Mouse (Mus musculus) forebrain, embryonic 14.5 days (tissue): ENCODE data around the gene Ghrhr. TPM values are rescaled to one million over a fixed set of nuclear protein-coding genes. Genes with fewer than 3 reads are reported as not detected.

Source experiments
- ATAC-seq: fragments of 200-750 bp; cut with Nextera tagmentation; 2 replicates; pipeline ENCODE4 v1.8.0; 2017; ENCODE audit warnings: mild to moderate bottlenecking, moderate library complexity
- DNase-seq: peaks from one replicate; pipeline ENCODE4 v3.0.0-alpha.2; 2015; ENCODE audit warnings: low spot score
- H3K27ac ChIP-seq: fragments of 300-500 bp; sonication (generic); 2 replicates; pipeline ENCODE4 v1.5.1; 2014; ENCODE audit warnings: low read depth, mild to moderate bottlenecking, control low read depth, low read length, moderate library complexity
- H3K27me3 ChIP-seq: fragments of 300-500 bp; sonication (generic); replicated peaks from 2 replicates; pipeline ENCODE4 v1.6.1; 2014; ENCODE audit warnings: low read length, control low read depth, mixed read lengths; ENCODE audit not compliant: control insufficient read depth, insufficient read depth
- H3K36me3 ChIP-seq: fragments of 300-500 bp; sonication (generic); 2 replicates; pipeline ENCODE4 v1.6.1; 2014; ENCODE audit warnings: low read length, control low read depth; ENCODE audit not compliant: control insufficient read depth, insufficient read depth
- H3K4me1 ChIP-seq: fragments of 300-500 bp; sonication (generic); 2 replicates; pipeline ENCODE4 v1.6.1; 2014; ENCODE audit warnings: antibody characterized with exemption, low read length, control low read depth; ENCODE audit not compliant: control insufficient read depth, insufficient read depth
- H3K4me2 ChIP-seq: fragments of 300-500 bp; sonication (generic); 2 replicates; pipeline ENCODE4 v1.6.1; 2014; ENCODE audit warnings: mild to moderate bottlenecking, control low read depth, low read length
- H3K4me3 ChIP-seq: fragments of 300-500 bp; sonication (generic); 2 replicates; pipeline ENCODE4 v1.5.1; 2014; ENCODE audit warnings: low read depth, low read length, control low read depth
- H3K9ac ChIP-seq: fragments of 300-500 bp; sonication (generic); 2 replicates; pipeline ENCODE4 v1.6.1; 2014; ENCODE audit warnings: mild to moderate bottlenecking, low read length, control low read depth, moderate library complexity
- H3K9me3 ChIP-seq: fragments of 300-500 bp; sonication (generic); replicated peaks from 2 replicates; pipeline ENCODE4 v1.6.1; 2016; ENCODE audit warnings: low read length, control low read depth, mixed read lengths; ENCODE audit not compliant: control insufficient read depth
- WGBS: fragments of 180-500 bp; shearing (Covaris S2); extraction: QIAGEN DNeasy Blood & Tissue Kit; methylation state at CpG from one replicate; pipeline ENCODE4 v1.1.7; 2014; 5-methylcytosine and 5-hydroxymethylcytosine counted together
- polyA plus RNA-seq: library from polyadenylated mRNA; unstranded; fragments of >200 nt; fragmentation: Nextera tagmentation; extraction: Ambion mirVana; gene quantifications from 2 replicates; pipeline ENCODE4 v1.2.1, GENCODE M21; 2014

Gene Ghrhr
- polyA plus RNA-seq, 1 experiment from 2014 or later, result not detected

GRCm38 (mm10) chr6:55410977-55411376, 34.9 kb downstream of the Ghrhr start:
- Histone ChIP-seq H3K27ac (no peak overlapping the region), H3K27me3 (no peaks in the 10 kb centered on the region), H3K4me3 (no peak overlapping the region), H3K4me1 (peaks cover 7% of the 10 kb centered on the region; the same call in 1 of the 2 replicates), H3K36me3 (no peaks in the 10 kb centered on the region), H3K4me2 (no peak overlapping the region), H3K9me3 (no peaks in the 10 kb centered on the region), H3K9ac (no peak overlapping the region)
- 83% methylated on average over 5 of the region's 5 CpGs for WGBS
- no peak for ATAC-seq
- no peak for DNase-seq

DNA sequence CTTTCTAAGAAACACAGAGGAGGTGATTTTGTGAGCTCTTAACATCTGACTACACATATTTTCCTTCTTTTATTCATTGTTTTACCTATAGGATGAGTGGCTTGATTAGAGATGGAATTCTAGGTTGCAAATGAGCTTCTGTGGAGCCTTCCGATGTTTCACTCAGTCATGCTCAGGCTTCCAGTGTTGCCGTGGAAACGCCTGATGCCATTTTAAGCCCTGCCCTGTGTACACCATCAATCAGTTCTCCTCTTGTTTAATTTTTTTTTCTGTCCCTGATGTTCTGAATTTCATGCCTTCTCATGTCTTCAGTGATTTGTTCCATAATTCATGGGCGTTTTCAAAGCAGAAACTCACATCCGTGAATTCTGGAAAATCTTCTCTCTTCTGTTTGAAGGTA, 40.1 kb downstream of the Ghrhr start:
- Histone ChIP-seq H3K4me3 (no peak overlapping the region), H3K27me3 (no peaks in the 10 kb centered on the region), H3K27ac (no peak overlapping the region), H3K4me2 (no peak overlapping the region), H3K36me3 (no peaks in the 10 kb centered on the region), H3K9ac (no peak overlapping the region), H3K9me3 (no peaks in the 10 kb centered on the region), H3K4me1 (peaks cover 12% of the 10 kb centered on the region)
- ATAC-seq (no peak), DNase-seq (no peak)
- WGBS, result 69% methylated on average over 5 of the region's 5 CpGs

DNA sequence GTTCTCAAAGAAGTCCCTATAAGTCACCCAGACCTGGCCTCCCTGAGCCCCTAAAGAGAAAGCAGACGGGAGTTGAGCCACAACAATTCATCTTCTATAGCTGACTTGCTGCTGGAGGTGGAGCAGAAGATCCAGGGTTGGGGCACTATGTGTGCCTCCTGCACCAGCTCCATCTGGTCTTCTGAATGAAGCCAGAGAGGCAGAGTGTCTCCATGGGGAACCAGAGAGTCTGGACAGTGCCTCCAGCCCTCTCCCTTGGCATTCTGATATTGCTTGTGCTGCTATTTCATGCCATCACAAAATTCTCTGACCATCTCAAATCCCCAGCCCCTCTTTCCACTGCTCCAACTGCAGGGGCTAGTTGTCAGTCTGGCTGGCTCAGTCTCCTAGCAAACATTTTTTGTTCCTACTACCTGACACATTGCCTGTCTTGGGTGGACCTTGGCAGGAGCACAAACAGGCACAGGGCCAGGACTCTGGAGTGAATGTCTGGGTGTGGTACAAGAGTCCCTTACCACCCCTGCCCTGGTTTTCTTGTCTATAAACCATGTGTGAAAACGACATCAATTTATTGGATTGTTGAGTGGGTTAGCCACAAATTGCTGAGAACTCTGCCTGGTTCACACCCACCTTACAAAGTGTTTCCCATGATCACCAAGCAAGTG, 42.8 kb downstream of the Ghrhr start:
- Histone ChIP-seq H3K9ac (no peak overlapping the region), H3K27me3 (no peaks in the 10 kb centered on the region), H3K36me3 (no peaks in the 10 kb centered on the region), H3K4me3 (no peak overlapping the region), H3K27ac (no peak overlapping the region), H3K4me2 (no peak overlapping the region), H3K9me3 (no peaks in the 10 kb centered on the region), H3K4me1 (peaks cover 18% of the 10 kb centered on the region)
- no peak for DNase-seq
- no peak for ATAC-seq
- WGBS, result 59% methylated on average over 2 of the region's 2 CpGs

GRCm38 (mm10) chr6:55420411-55420810, 44.3 kb downstream of the Ghrhr start:
- H3K9ac ChIP-seq, result no peak overlapping the region
- H3K4me1 ChIP-seq, result peaks cover 18% of the 10 kb centered on the region
- H3K27ac ChIP-seq, result peak overlapping the region; percentile 15; the same call in 1 of the 2 replicates
- no peaks in the 10 kb centered on the region for H3K36me3 ChIP-seq
- 77% methylated on average over 3 of the region's 3 CpGs for WGBS
- H3K4me2 ChIP-seq, result no peak overlapping the region
- ATAC-seq, result peak; percentile 2; the same call in 1 of the 2 replicates
- H3K4me3 ChIP-seq, result no peak overlapping the region
- no peaks in the 10 kb centered on the region for H3K27me3 ChIP-seq
- no peak for DNase-seq
- H3K9me3 ChIP-seq, result no peaks in the 10 kb centered on the region

DNA sequence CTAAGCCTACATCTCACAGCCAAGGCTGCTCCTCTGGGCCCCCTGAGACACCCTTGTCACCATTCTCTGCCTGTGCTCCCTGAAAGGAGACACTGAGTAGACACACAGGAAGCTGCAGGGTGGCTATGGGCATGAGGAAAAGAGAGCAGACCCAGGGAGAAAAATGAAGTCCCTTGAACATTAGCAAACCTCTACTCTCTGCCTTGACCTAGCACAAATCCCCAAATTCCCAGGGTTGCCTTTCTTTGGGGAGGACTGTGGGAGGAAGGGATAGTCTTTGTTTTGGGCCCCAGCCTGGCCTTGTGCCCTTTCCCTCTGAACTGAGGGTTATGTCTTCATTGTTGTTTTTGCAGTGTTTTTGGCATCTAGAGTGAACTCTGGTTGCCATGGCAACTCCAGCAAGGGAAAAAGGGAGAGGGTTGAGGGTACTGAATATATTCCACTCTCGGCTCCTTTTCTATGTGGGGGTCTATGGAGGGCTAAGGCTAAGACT, 44.8 kb downstream of the Ghrhr start:
- no peak overlapping the region for H3K4me2 ChIP-seq
- 0% methylated on average over 1 of the region's 1 CpGs for WGBS
- peaks cover 18% of the 10 kb centered on the region for H3K4me1 ChIP-seq
- H3K36me3 ChIP-seq, result no peaks in the 10 kb centered on the region
- DNase-seq (peak; percentile 86), ATAC-seq (peak; percentile 83)
- no peak overlapping the region for H3K4me3 ChIP-seq
- H3K27me3 ChIP-seq, result no peaks in the 10 kb centered on the region
- no peaks in the 10 kb centered on the region for H3K9me3 ChIP-seq
- no peak overlapping the region for H3K9ac ChIP-seq
- H3K27ac ChIP-seq, result peak overlapping the region; percentile 15; the same call in 1 of the 2 replicates

DNA sequence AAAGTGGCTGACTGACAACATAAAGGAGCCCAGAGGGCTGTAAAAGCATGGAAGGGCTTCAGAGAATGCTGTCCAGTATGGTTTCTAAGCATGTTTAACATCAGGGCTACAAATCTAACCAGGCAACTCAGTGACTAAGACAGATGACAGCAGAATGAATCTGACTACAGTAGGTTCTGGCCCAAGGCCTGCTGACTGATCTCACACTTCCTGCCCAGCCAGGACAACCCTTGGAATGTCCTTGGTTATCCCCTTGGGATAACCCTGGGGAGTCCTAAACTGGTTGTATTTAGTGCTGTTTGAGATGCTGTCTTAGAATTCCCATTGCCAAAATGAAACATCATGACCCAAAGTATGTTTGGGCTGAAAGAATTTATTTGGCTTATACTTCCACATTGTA, 56.0 kb downstream of the Ghrhr start:
- Histone ChIP-seq H3K9me3 (no peaks in the 10 kb centered on the region), H3K4me1 (peaks cover 27% of the 10 kb centered on the region), H3K27me3 (no peaks in the 10 kb centered on the region), H3K4me3 (no peak overlapping the region), H3K36me3 (no peaks in the 10 kb centered on the region), H3K9ac (no peak overlapping the region), H3K4me2 (no peak overlapping the region), H3K27ac (no peak overlapping the region)
- ATAC-seq, result no peak
- no peak for DNase-seq

DNA sequence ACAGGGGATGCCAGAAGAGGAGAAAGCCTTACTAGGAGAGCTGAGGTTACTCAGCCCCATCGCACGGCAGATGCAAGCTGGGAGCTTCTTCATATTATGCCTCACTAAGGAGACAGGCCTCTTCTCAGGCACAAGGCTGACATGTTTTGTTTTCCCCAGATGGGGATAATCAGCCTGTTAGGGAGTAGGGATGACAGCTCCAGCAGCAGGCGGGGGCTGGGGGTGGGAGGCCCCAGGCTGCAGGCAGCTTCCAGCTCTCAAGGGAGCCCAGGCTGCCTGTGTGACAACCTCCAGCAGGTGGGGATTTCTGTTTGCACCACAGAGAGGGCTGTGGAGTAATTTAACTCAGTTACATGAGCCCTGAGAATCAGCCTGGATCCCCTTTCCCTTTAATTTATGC, 58.3 kb downstream of the Ghrhr start:
- peak; percentile 92 for ATAC-seq
- 12% methylated on average over 3 of the region's 3 CpGs for WGBS
- peak; percentile 85 for DNase-seq
- Histone ChIP-seq H3K4me1 (peaks cover 27% of the 10 kb centered on the region), H3K27ac (peak overlapping the region; percentile 70), H3K9ac (peak overlapping the region; percentile 18; the same call in 1 of the 2 replicates), H3K4me2 (no peak overlapping the region), H3K36me3 (no peaks in the 10 kb centered on the region), H3K27me3 (no peaks in the 10 kb centered on the region), H3K4me3 (no peak overlapping the region), H3K9me3 (no peaks in the 10 kb centered on the region)

DNA sequence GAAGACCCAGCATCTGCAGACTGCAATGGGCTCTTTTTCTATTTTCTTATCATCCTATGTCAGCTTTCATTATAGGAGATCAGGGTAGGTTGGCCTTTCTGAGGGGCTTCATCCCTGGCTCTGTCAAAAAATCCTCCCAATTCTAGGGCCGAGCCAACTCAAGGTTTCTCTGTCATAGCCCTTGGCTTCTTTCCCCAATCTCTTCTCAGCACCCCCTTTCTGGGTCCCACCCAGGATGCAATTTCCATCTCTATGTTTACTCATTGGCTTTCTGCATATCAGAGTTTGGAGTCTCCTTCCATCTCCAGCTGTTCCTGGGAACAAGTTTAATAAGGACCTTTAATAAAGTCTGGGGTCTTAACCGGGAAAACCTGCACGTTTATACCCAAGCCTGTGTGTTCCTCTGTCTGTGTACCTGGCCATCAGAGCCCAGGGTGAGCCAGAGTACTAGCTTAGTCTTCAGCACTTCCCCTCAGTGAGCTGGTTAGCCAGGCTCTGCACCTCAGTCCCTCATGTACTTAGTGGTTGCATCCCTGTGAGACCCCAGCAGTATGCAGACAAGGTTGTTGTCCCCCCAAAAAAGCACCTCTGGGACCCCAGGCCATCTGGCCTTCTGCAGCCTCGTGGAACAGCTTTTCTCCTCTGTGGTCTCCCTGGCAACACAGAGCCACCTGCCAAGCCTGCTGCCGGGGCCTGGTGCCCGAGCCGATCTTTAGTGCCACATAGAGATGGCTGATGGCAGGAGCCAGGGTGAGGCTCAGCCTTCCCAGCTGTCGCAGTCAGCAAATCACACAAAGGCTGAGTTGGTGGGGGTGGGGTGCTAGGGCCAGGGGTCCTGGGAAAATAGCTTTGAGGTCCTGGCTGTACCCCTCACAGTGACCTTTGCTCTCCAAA, 59.4 kb downstream of the Ghrhr start:
- H3K9me3 ChIP-seq, result no peaks in the 10 kb centered on the region
- H3K9ac ChIP-seq, result no peak overlapping the region
- DNase-seq (peak; percentile 82), ATAC-seq (peak; percentile 83)
- no peaks in the 10 kb centered on the region for H3K27me3 ChIP-seq
- H3K36me3 ChIP-seq, result no peaks in the 10 kb centered on the region
- H3K27ac ChIP-seq, result peak overlapping the region; percentile 70
- WGBS, result 38% methylated on average over 8 of the region's 8 CpGs
- no peak overlapping the region for H3K4me3 ChIP-seq
- H3K4me1 ChIP-seq, result peaks cover 27% of the 10 kb centered on the region
- H3K4me2 ChIP-seq, result no peak overlapping the region

DNA sequence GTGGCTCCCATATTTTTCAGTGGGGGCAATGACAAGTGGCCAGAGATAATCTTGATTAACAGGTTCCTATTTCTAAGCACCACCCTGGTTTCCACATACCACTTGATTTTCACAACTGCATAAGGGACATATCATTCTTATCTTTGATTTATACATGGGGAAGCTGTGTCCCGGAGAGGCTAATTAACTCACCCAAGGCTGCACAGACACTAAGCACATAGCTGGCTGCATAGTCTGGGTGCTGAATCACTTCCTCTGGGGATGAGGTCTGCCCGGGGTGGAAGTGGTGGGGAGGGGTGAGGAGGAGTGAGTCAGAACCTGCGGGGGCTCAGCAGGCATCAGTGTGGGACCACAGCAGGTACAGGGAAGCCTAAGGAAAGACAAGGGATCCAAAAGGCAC, 61.8 kb downstream of the Ghrhr start:
- Histone ChIP-seq H3K9ac (no peak overlapping the region), H3K4me2 (no peak overlapping the region), H3K4me3 (no peak overlapping the region), H3K27me3 (no peaks in the 10 kb centered on the region), H3K9me3 (no peaks in the 10 kb centered on the region), H3K4me1 (peaks cover 27% of the 10 kb centered on the region), H3K27ac (no peak overlapping the region), H3K36me3 (no peaks in the 10 kb centered on the region)
- DNase-seq (no peak), ATAC-seq (no peak)
- WGBS, result 56% methylated on average over 3 of the region's 3 CpGs
